Mouse (Mus musculus) intestine, postnatal 0 days (tissue): ENCODE data around the gene Hunk. TPM values are rescaled to one million over a fixed set of nuclear protein-coding genes. Genes with fewer than 3 reads are reported as not detected.

Experiments used
- ATAC-seq: fragments of 200-750 bp; cut with Nextera tagmentation; 2 replicates; pipeline ENCODE4 v1.8.0; 2017; ENCODE audit warnings: mild to moderate bottlenecking, moderate TSS enrichment, moderate library complexity
- H3K27ac ChIP-seq: fragments of 300-500 bp; sonication (generic); 2 replicates; pipeline ENCODE4 v1.5.1; 2014; ENCODE audit warnings: mild to moderate bottlenecking, low read depth, low read length, moderate library complexity
- H3K27me3 ChIP-seq: fragments of 300-500 bp; sonication (generic); replicated peaks from 2 replicates; pipeline ENCODE4 v1.6.1; 2014; ENCODE audit warnings: low read length, mixed read lengths; ENCODE audit not compliant: control insufficient read depth, insufficient read depth
- H3K36me3 ChIP-seq: fragments of 300-500 bp; sonication (generic); 2 replicates; pipeline ENCODE4 v1.6.1; 2014; ENCODE audit warnings: mild to moderate bottlenecking, moderate library complexity; ENCODE audit not compliant: control insufficient read depth, insufficient read depth
- H3K4me1 ChIP-seq: fragments of 300-500 bp; sonication (generic); replicated peaks from 2 replicates; pipeline ENCODE4 v1.6.1; 2014; ENCODE audit warnings: antibody characterized with exemption, low read length, mixed read lengths; ENCODE audit not compliant: control insufficient read depth, insufficient read depth
- H3K4me2 ChIP-seq: fragments of 300-500 bp; sonication (generic); replicated peaks from 2 replicates; pipeline ENCODE4 v1.6.1; 2014; ENCODE audit warnings: low read depth, mild to moderate bottlenecking, moderate library complexity
- H3K4me3 ChIP-seq: fragments of 300-500 bp; sonication (generic); 2 replicates; pipeline ENCODE4 v1.5.1; 2014; ENCODE audit warnings: low read depth, low read length
- H3K9ac ChIP-seq: fragments of 300-500 bp; sonication (generic); 2 replicates; pipeline ENCODE4 v1.6.1; 2014; ENCODE audit warnings: mild to moderate bottlenecking, low read depth, low read length
- H3K9me3 ChIP-seq: fragments of 300-500 bp; sonication (generic); 2 replicates; pipeline ENCODE4 v1.6.1; 2016; ENCODE audit warnings: mixed run types; ENCODE audit not compliant: control insufficient read depth
- CTCF ChIP-seq: sonication (generic); IDR thresholded peaks from 2 replicates; pipeline ENCODE4 v1.5.1; 2016; ENCODE audit warnings: low read depth, mild to moderate bottlenecking, control low read depth, antibody characterized with exemption, moderate library complexity
- WGBS: fragments of 180-500 bp; shearing (Covaris S2); extraction: QIAGEN DNeasy Blood & Tissue Kit; methylation state at CpG from one replicate; pipeline ENCODE4 v1.1.7; 2014; 5-methylcytosine and 5-hydroxymethylcytosine counted together
- polyA plus RNA-seq: library from polyadenylated mRNA; unstranded; fragments of >200 nt; fragmentation: Nextera tagmentation; extraction: Ambion mirVana; gene quantifications from 2 replicates; pipeline ENCODE4 v1.2.1, GENCODE M21; 2015

Gene Hunk
- polyA plus RNA-seq, 1 experiment from 2014 or later, result 2.0 TPM

DNA sequence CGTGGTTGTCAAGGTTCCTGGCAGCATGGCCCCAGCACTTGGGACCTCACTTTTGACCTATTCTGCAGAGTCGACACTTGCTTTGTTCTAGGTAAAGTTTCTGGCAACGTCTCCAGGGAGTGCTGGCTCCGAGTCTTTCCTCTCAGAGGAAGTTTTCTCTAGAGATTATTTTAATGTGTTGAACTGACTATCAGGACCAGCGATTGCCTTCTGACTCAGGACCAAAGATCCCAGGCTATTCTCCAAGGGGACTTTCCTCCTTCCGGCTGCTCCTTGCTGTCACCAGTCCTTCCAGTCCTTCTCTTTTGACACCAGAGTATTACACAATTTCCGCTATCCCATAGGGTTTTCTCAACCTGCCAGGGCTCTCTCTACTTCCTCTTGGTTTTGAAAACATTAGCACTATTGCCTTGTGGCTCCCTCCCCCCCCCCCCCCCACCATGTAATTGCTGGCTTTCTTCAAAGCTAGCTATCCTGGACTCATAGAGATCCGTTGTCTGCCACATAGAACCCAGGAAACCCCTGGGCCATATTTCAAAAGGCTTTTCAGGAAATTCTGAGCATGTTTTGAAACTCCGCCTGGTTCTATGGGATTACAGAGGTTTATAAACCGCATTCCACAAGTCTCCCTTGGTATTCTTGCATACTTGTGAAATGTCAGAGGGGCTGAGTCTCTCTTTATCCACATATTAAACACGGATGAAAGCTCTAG lies 73.2 kb downstream of the Hunk start:
- Histone ChIP-seq H3K4me1 (no peaks in the 10 kb centered on the region), H3K27me3 (no peaks in the 10 kb centered on the region), H3K4me2 (no peak overlapping the region), H3K27ac (no peak overlapping the region), H3K9ac (no peak overlapping the region), H3K9me3 (no peaks in the 10 kb centered on the region), H3K36me3 (peaks cover 4% of the 10 kb centered on the region; the same call in 1 of the 2 replicates), H3K4me3 (no peak overlapping the region)
- WGBS, result 45% methylated on average over 11 of the region's 11 CpGs
- no peak for ATAC-seq
- TF ChIP-seq CTCF, result no peak

DNA sequence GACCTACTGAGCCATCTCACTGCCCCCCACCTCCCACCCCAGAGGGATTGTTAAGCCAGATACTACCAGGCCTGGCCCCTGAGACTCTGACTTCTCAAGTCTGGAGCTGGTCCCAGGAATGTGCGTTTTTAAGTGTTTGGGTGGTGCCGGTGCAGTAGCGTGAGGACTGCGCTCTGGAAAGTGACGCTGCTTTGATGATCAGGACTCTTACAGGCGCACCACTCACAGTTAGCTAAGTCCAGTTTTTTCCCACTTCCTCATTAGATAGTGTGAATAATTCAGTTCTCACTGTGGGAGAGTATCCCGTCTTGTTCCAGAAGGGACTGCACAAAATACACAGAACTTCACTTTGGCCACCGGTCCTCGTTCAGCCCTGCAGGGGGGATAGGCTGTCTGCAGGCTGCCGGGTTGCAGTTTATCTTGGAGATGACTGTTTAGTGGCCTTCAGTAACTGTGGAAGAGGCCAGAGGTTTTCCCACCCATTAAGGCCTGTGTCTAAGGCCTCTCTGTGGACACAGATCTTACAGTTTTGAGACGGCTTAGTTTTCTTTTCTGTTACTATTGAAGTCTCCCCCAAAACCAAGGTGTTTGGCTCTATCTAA lies 75.6 kb downstream of the Hunk start:
- TF ChIP-seq CTCF, result no peak
- Histone ChIP-seq H3K9me3 (no peaks in the 10 kb centered on the region), H3K4me1 (no peaks in the 10 kb centered on the region), H3K4me3 (no peak overlapping the region), H3K27me3 (no peaks in the 10 kb centered on the region), H3K4me2 (no peak overlapping the region), H3K9ac (no peak overlapping the region), H3K36me3 (peaks cover 8% of the 10 kb centered on the region; the same call in 1 of the 2 replicates), H3K27ac (no peak overlapping the region)
- ATAC-seq, result no peak
- WGBS, result 45% methylated on average over 11 of the region's 11 CpGs

DNA sequence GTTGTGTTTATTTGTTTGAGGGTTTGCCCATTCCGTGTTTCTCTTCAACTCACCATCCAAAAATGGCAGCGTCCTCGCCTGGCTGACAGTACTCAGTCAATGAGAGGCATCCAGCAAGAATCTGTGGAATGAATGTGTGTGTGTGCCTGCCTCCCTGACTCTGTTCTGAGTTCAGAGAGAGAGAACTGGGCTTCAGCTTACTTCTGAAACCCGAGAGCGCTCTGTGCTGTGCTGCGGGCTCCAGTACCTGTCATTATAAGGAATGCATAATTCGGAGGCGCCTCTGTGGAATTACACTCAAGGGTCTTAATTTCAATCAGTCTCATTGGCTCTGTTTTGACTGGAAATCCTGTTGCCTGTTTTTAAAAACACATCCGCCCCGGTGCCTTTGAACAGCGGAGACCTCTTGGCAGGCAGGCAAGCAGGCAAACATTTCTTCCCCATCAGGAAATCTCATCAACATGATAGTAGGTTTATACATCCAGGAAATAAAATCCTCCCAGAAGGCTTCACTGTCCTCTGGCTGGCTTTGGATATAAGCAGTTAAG lies 77.0 kb downstream of the Hunk start:
- H3K4me1 ChIP-seq, result no peaks in the 10 kb centered on the region
- no peak overlapping the region for H3K9ac ChIP-seq
- H3K4me2 ChIP-seq, result no peak overlapping the region
- no peak for ATAC-seq
- no peaks in the 10 kb centered on the region for H3K27me3 ChIP-seq
- TF ChIP-seq CTCF, result no peak
- H3K27ac ChIP-seq, result no peak overlapping the region; the same call in 1 of the 2 replicates
- WGBS, result 68% methylated on average over 11 of the region's 11 CpGs
- H3K9me3 ChIP-seq, result no peaks in the 10 kb centered on the region
- H3K4me3 ChIP-seq, result no peak overlapping the region
- H3K36me3 ChIP-seq, result peaks cover 13% of the 10 kb centered on the region; the same call in 1 of the 2 replicates

DNA sequence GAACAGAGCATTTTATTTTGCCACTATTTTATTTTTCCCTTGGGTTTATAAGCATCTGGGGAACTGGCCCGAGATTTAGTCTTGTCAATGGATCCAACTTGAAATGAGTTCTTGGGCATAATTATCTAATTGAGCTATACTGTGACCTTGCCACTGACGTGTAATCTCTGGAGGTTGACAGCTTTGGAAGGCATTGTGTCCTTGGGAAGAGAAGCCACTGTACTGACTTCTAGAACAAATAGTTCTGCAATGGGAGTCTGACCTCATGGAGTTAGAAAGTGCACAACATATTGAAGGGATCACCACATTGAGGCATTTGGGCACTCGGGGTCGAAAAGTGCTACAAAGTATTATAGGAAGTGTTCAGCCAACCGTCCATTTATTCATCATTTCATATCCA lies 79.3 kb downstream of the Hunk start:
- Histone ChIP-seq H3K9ac (no peak overlapping the region), H3K36me3 (peaks cover 20% of the 10 kb centered on the region; the same call in 1 of the 2 replicates), H3K4me2 (no peak overlapping the region), H3K9me3 (0 out of 2 replicates have a peak, but pooled peaks cover 3% of the 10 kb centered on the region), H3K27me3 (no peaks in the 10 kb centered on the region), H3K27ac (no peak overlapping the region), H3K4me1 (no peaks in the 10 kb centered on the region), H3K4me3 (no peak overlapping the region)
- ATAC-seq, result no peak
- 89% methylated on average over 5 of the region's 5 CpGs for WGBS
- no peak for TF ChIP-seq CTCF

DNA sequence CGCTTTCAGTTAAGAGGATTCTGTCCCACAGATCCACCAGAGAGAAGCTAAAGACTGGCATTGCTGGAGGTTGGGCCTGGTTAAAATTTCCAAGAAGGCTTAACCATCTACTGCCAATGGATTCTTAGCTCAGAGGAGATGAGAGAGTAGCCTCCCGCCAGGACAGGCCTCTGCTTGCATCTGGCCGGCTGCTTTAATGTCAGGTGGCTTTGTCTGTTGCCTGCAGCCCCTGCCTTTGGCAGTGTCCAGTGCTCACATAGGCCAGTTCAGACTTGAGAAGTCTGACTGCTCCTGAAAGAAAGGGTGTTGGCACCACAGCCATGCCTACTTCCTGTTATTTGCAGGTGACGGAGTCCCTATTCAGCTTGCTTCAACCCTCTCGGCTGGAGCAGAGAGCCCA lies 82.5 kb downstream of the Hunk start:
- H3K27me3 ChIP-seq, result no peaks in the 10 kb centered on the region

DNA sequence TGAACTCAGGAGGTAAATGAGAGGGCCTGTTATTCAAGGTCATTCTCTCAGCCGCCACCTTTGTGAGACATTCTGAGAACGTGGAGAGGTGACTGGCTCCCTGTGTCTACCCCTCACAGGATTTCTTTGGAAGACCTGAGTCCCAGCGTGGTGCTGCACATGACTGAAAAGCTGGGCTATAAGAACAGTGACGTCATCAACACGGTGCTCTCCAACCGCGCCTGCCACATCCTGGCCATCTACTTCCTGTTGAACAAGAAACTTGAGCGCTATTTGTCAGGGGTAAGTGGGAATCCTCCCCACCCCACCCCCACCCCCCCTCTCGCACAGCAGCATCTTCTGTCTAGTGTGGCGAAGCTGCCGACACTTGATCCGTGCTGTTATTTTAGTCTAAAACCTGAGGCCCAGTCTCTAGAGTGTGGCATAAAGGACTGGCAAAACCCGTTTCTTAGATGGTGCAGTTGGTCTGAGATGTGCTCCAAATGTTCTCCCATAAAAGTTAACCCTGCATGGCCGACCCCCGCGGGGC lies 90.0 kb downstream of the Hunk start:
- Histone ChIP-seq H3K4me1 (no peaks in the 10 kb centered on the region), H3K27me3 (no peaks in the 10 kb centered on the region), H3K4me2 (no peak overlapping the region), H3K27ac (no peak overlapping the region), H3K36me3 (peaks cover 17% of the 10 kb centered on the region), H3K4me3 (no peak overlapping the region), H3K9ac (no peak overlapping the region), H3K9me3 (no peaks in the 10 kb centered on the region)
- 86% methylated on average over 16 of the region's 16 CpGs for WGBS
- TF ChIP-seq CTCF, result no peak
- ATAC-seq, result no peak

More for the DNA sequence above, 82.5 kb downstream of the Hunk start:
- H3K9ac ChIP-seq, result no peak overlapping the region
- 88% methylated on average over 5 of the region's 5 CpGs for WGBS
- no peak overlapping the region for H3K4me2 ChIP-seq
- H3K27ac ChIP-seq, result no peak overlapping the region; the same call in 1 of the 2 replicates
- TF ChIP-seq CTCF, result no peak
- H3K9me3 ChIP-seq, result 0 out of 2 replicates have a peak, but pooled peaks cover 3% of the 10 kb centered on the region
- H3K4me3 ChIP-seq, result no peak overlapping the region
- ATAC-seq, result no peak
- peaks cover 24% of the 10 kb centered on the region; the same call in 1 of the 2 replicates for H3K36me3 ChIP-seq
- no peaks in the 10 kb centered on the region for H3K4me1 ChIP-seq
